9 mouse cellular contexts compared by ENCODE assay signal in the genomic region with DNA sequence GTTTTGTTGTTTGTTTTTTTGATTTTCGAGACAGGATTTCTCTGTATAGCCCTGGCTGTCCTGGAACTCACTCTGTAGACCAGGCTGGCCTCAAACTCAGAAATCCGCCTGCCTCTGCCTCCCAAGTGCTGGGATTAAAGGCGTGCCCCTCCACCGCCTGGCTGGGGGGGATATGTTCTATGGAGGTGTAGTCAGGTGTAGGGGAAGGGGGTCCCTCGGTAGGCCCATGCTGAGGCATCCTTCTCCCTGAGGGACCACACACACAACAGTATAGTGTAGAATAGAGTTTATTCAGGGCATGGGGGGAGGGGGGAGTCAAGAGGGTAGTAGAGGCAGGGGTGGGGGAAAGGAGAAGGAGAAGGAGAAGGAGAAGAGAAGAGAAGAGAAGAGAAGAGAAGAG. TPM values are rescaled to one million over a fixed set of nuclear protein-coding genes. Genes with fewer than 3 reads are reported as not detected.
DNase-seq lines count a peak whose midpoint lies in the region; ATAC-seq lines count a peak whose summit lies in the region.
"Not testable (repeated sequence)": the region's sequence is repeated elsewhere in the genome, so short reads cannot be mapped to it uniquely, and the experiment has no call there.
"Had no signal": no experiment of that assay in that cellular context is flagged by ENCODE, and none has a peak within 500 bp of the region (broad histone marks: within the 10 kb centered on the region; RNA-seq: fewer than 3 reads in every experiment).

No protein-coding gene starts in this region.

- not testable (repeated sequence) for H3K27ac ChIP-seq in embryonic facial prominence, embryonic 11.5 days (replicated peaks; ENCODE audit: low read depth, low read length); hindbrain, embryonic 15.5 days (replicated peaks); kidney, embryonic 16.5 days (ENCODE audit: low read length); midbrain, embryonic 11.5 days (ENCODE audit: low read depth, low read length); midbrain, embryonic 16.5 days (ENCODE audit: low read length); neural tube, embryonic 14.5 days (ENCODE audit: low read depth, low read length)

- H3K4me3 ChIP-seq in embryonic facial prominence, embryonic 11.5 days (ENCODE audit: low read depth, low read length); hindbrain, embryonic 15.5 days; kidney, embryonic 16.5 days (ENCODE audit: low read length); midbrain, embryonic 11.5 days (ENCODE audit: low read depth, low read length); midbrain, embryonic 16.5 days (ENCODE audit: low read depth, low read length); neural tube, embryonic 14.5 days (ENCODE audit: low read depth, low read length): not testable (repeated sequence)

- H3K4me2 ChIP-seq in embryonic facial prominence, embryonic 11.5 days (ENCODE audit: low read depth, low read length); kidney, embryonic 16.5 days (replicated peaks; ENCODE audit: low read depth, low read length); midbrain, embryonic 11.5 days; midbrain, embryonic 16.5 days (ENCODE audit: low read length); neural tube, embryonic 14.5 days (ENCODE audit: low read depth, low read length): not testable (repeated sequence)
- peak overlapping the region; percentile 92 for H3K4me2 ChIP-seq in hindbrain, embryonic 15.5 days

- not testable (repeated sequence) for H3K4me1 ChIP-seq in embryonic facial prominence, embryonic 11.5 days (ENCODE audit: control insufficient read depth, insufficient read depth, low read length); hindbrain, embryonic 15.5 days (replicated peaks); kidney, embryonic 16.5 days (ENCODE audit: insufficient read depth, low read length); midbrain, embryonic 11.5 days (ENCODE audit: control insufficient read depth, insufficient read depth, low read length); midbrain, embryonic 16.5 days (ENCODE audit: control insufficient read depth, insufficient read depth, low read length); neural tube, embryonic 14.5 days (ENCODE audit: control insufficient read depth, insufficient read depth, low read length)

- DNase-seq in embryonic facial prominence, embryonic 11.5 days (ENCODE audit: low spot score); midbrain, embryonic 11.5 days (ENCODE audit: low spot score, missing footprints): not testable (repeated sequence)
- peak; percentile 18 for DNase-seq in heart, adult 11 months

- ATAC-seq in embryonic facial prominence, embryonic 11.5 days (replicated peaks; ENCODE audit: insufficient number of reproducible peaks, low FRiP score, low TSS enrichment, low read depth): peak; percentile 74; the same call in 1 of the 2 replicates
- peak; percentile 57; the same call in 1 of the 2 replicates for ATAC-seq in hindbrain, embryonic 15.5 days (ENCODE audit: low FRiP score, low read depth)
- ATAC-seq in kidney, embryonic 16.5 days (ENCODE audit: low FRiP score, low TSS enrichment): peak; percentile 46; the same call in 1 of the 2 replicates
- ATAC-seq in midbrain, embryonic 11.5 days (ENCODE audit: low FRiP score): peak; percentile 47
- peak; percentile 54; the same call in 1 of the 2 replicates for ATAC-seq in midbrain, embryonic 16.5 days
- 0 out of 2 replicates have a peak, but pooled peaks have one; percentile 25 for ATAC-seq in neural tube, embryonic 14.5 days (ENCODE audit: low read depth)

- H3K27me3 ChIP-seq in embryonic facial prominence, embryonic 11.5 days (ENCODE audit: control insufficient read depth, insufficient read depth, low read length); hindbrain, embryonic 15.5 days; kidney, embryonic 16.5 days (ENCODE audit: insufficient read depth, low read length); midbrain, embryonic 11.5 days (ENCODE audit: control insufficient read depth, insufficient read depth, low read length); midbrain, embryonic 16.5 days (ENCODE audit: control insufficient read depth, insufficient read depth, low read depth, low read length); neural tube, embryonic 14.5 days (ENCODE audit: control insufficient read depth, insufficient read depth, low read length): not testable (repeated sequence)

- 89% methylated on average over 5 of the region's 5 CpGs for whole genome bisulfite sequencing in embryonic facial prominence, embryonic 11.5 days
- WGBS in hindbrain, embryonic 15.5 days: 86% methylated on average over 5 of the region's 5 CpGs
- 76% methylated on average over 5 of the region's 5 CpGs for WGBS in kidney, embryonic 16.5 days
- 84% methylated on average over 5 of the region's 5 CpGs for WGBS in midbrain, embryonic 11.5 days
- 81% methylated on average over 5 of the region's 5 CpGs for WGBS in midbrain, embryonic 16.5 days
- WGBS in neural tube, embryonic 14.5 days: 85% methylated on average over 5 of the region's 5 CpGs

- H3K9ac ChIP-seq in embryonic facial prominence, embryonic 11.5 days (replicated peaks; ENCODE audit: low read length); hindbrain, embryonic 15.5 days; kidney, embryonic 16.5 days (replicated peaks; ENCODE audit: low read length); midbrain, embryonic 11.5 days (ENCODE audit: low read length); midbrain, embryonic 16.5 days (ENCODE audit: low read depth, low read length); neural tube, embryonic 14.5 days (replicated peaks; ENCODE audit: low read depth, low read length): not testable (repeated sequence)

- not testable (repeated sequence) for H3K36me3 ChIP-seq in embryonic facial prominence, embryonic 11.5 days (replicated peaks; ENCODE audit: control insufficient read depth, insufficient read depth, low read depth, low read length); hindbrain, embryonic 15.5 days; kidney, embryonic 16.5 days (ENCODE audit: insufficient read depth, low read length); midbrain, embryonic 11.5 days (ENCODE audit: control insufficient read depth, insufficient read depth, low read length); midbrain, embryonic 16.5 days (ENCODE audit: control insufficient read depth, insufficient read depth, low read length); neural tube, embryonic 14.5 days (ENCODE audit: control insufficient read depth, insufficient read depth, low read length)

- H3K9me3 ChIP-seq in embryonic facial prominence, embryonic 11.5 days (replicated peaks; ENCODE audit: control insufficient read depth, low read length); hindbrain, embryonic 15.5 days; kidney, embryonic 16.5 days (ENCODE audit: low read length); midbrain, embryonic 11.5 days (ENCODE audit: control insufficient read depth, low read length); midbrain, embryonic 16.5 days (replicated peaks; ENCODE audit: control insufficient read depth, low read length, poor library complexity, severe bottlenecking); neural tube, embryonic 14.5 days (ENCODE audit: control insufficient read depth, low read length): not testable (repeated sequence)

RNA-seq across cellular contexts. Expression of gene Slc25a21, which starts 15.2 kb away (rescaled TPM):
- polyA plus RNA-seq in embryonic facial prominence, embryonic 11.5 days (2014; fragmentation: Nextera tagmentation; extraction: Ambion mirVana): 1.9 and 2.4 TPM in 2 replicates
- polyA plus RNA-seq in hindbrain, embryonic 15.5 days (2015; fragmentation: Nextera tagmentation; extraction: Ambion mirVana): 0.10 and 0.33 TPM in 2 replicates
- polyA plus RNA-seq in kidney, embryonic 16.5 days (2015; fragmentation: Nextera tagmentation; extraction: Ambion mirVana): 3.4 and 3.5 TPM in 2 replicates
- polyA plus RNA-seq in midbrain, embryonic 11.5 days (2014; fragmentation: Nextera tagmentation; extraction: Ambion mirVana): 2.3 and 2.5 TPM in 2 replicates
- 0.15 and 0.26 TPM in 2 replicates for polyA plus RNA-seq in midbrain, embryonic 16.5 days (2015; fragmentation: Nextera tagmentation; extraction: Ambion mirVana)
- polyA plus RNA-seq in neural tube, embryonic 14.5 days (2014; fragmentation: Nextera tagmentation; extraction: Ambion mirVana): 0.23 and 0.52 TPM in 2 replicates
- polyA plus RNA-seq: large intestine, adult 2 months; myocyte had no signal

RNA-seq across cellular contexts. Expression of gene Prps1l3, which starts 17.7 kb away (rescaled TPM):
- 99.1 and 101 TPM in 2 replicates for polyA plus RNA-seq in embryonic facial prominence, embryonic 11.5 days (2014; fragmentation: Nextera tagmentation; extraction: Ambion mirVana)
- 24.7 and 28.1 TPM in 2 replicates for polyA plus RNA-seq in hindbrain, embryonic 15.5 days (2015; fragmentation: Nextera tagmentation; extraction: Ambion mirVana)
- polyA plus RNA-seq in kidney, embryonic 16.5 days (2015; fragmentation: Nextera tagmentation; extraction: Ambion mirVana): 81.7 and 86.3 TPM in 2 replicates
- polyA plus RNA-seq in midbrain, embryonic 11.5 days (2014; fragmentation: Nextera tagmentation; extraction: Ambion mirVana): 78.1 and 86.4 TPM in 2 replicates
- 27.3 and 29.9 TPM in 2 replicates for polyA plus RNA-seq in midbrain, embryonic 16.5 days (2015; fragmentation: Nextera tagmentation; extraction: Ambion mirVana)
- 22.2 and 27.4 TPM in 2 replicates for polyA plus RNA-seq in neural tube, embryonic 14.5 days (2014; fragmentation: Nextera tagmentation; extraction: Ambion mirVana)

RNA-seq across cellular contexts. Expression of gene Mipol1, which starts 17.8 kb away (rescaled TPM):
- 9.1 and 12.3 TPM in 2 replicates for polyA plus RNA-seq in embryonic facial prominence, embryonic 11.5 days (2014; fragmentation: Nextera tagmentation; extraction: Ambion mirVana)
- polyA plus RNA-seq in hindbrain, embryonic 15.5 days (2015; fragmentation: Nextera tagmentation; extraction: Ambion mirVana): 4.1 and 4.9 TPM in 2 replicates
- 13.0 and 14.0 TPM in 2 replicates for polyA plus RNA-seq in kidney, embryonic 16.5 days (2015; fragmentation: Nextera tagmentation; extraction: Ambion mirVana)
- 7.6 and 9.5 TPM in 2 replicates for polyA plus RNA-seq in midbrain, embryonic 11.5 days (2014; fragmentation: Nextera tagmentation; extraction: Ambion mirVana)
- polyA plus RNA-seq in midbrain, embryonic 16.5 days (2015; fragmentation: Nextera tagmentation; extraction: Ambion mirVana): 3.8 and 4.5 TPM in 2 replicates
- 5.1 TPM in 2 replicates for polyA plus RNA-seq in neural tube, embryonic 14.5 days (2014; fragmentation: Nextera tagmentation; extraction: Ambion mirVana)
